Mouse (Mus musculus) hindbrain, embryonic 11.5 days (tissue): ENCODE results near the gene Zfyve26. TPM values are rescaled to one million over a fixed set of nuclear protein-coding genes. Genes with fewer than 3 reads are reported as not detected.
A peak's percentile ranks its signal among the peaks of the same experiment; 100 is the strongest.
"Not testable (repeated sequence)": the region's sequence is repeated elsewhere in the genome, so short reads cannot be mapped to it uniquely, and the experiment has no call there.

Experiments
- ATAC-seq: fragments of 200-750 bp; cut with Nextera tagmentation; 2 replicates; pipeline ENCODE4 v1.8.0; 2017; ENCODE audit warnings: mild to moderate bottlenecking, moderate TSS enrichment, moderate library complexity; ENCODE audit not compliant: low FRiP score
- DNase-seq: peaks from one replicate; pipeline ENCODE4 v3.0.0-alpha.2; 2015; ENCODE audit warnings: low spot score
- H3K27ac ChIP-seq: fragments of 300-500 bp; sonication (generic); 2 replicates; pipeline ENCODE4 v1.5.1; 2014; ENCODE audit warnings: mild to moderate bottlenecking, low read depth, low read length
- H3K27me3 ChIP-seq: fragments of 300-500 bp; sonication (generic); 2 replicates; pipeline ENCODE4 v1.6.1; 2014; ENCODE audit warnings: mild to moderate bottlenecking, low read length, moderate library complexity, mixed read lengths; ENCODE audit not compliant: control insufficient read depth, insufficient read depth
- H3K36me3 ChIP-seq: fragments of 300-500 bp; sonication (generic); 2 replicates; pipeline ENCODE4 v1.6.1; 2014; ENCODE audit warnings: mild to moderate bottlenecking, low read length, moderate library complexity, mixed read lengths; ENCODE audit not compliant: control insufficient read depth, insufficient read depth
- H3K4me1 ChIP-seq: fragments of 300-500 bp; sonication (generic); replicated peaks from 2 replicates; pipeline ENCODE4 v1.6.1; 2014; ENCODE audit warnings: low read length, mixed read lengths; ENCODE audit not compliant: control insufficient read depth, insufficient read depth
- H3K4me2 ChIP-seq: fragments of 300-500 bp; sonication (generic); replicated peaks from 2 replicates; pipeline ENCODE4 v1.6.1; 2014; ENCODE audit warnings: mild to moderate bottlenecking, low read depth, low read length
- H3K4me3 ChIP-seq: fragments of 300-500 bp; sonication (generic); 2 replicates; pipeline ENCODE4 v1.5.1; 2014; ENCODE audit warnings: low read depth, low read length
- H3K9ac ChIP-seq: fragments of 300-500 bp; sonication (generic); 2 replicates; pipeline ENCODE4 v1.6.1; 2014; ENCODE audit warnings: low read depth, low read length
- H3K9me3 ChIP-seq: fragments of 300-500 bp; sonication (generic); 2 replicates; pipeline ENCODE4 v1.6.1; 2016; ENCODE audit warnings: low read length; ENCODE audit not compliant: control insufficient read depth
- WGBS: fragments of 180-500 bp; shearing (Covaris S2); extraction: QIAGEN DNeasy Blood & Tissue Kit; methylation state at CpG from one replicate; pipeline ENCODE4 v1.1.7; 2014; 5-methylcytosine and 5-hydroxymethylcytosine counted together
- polyA plus RNA-seq: library from polyadenylated mRNA; unstranded; fragments of >200 nt; fragmentation: Nextera tagmentation; extraction: Ambion mirVana; gene quantifications from 2 replicates; pipeline ENCODE4 v1.2.1, GENCODE M21; 2014

The Zfyve26 gene
- polyA plus RNA-seq, 1 experiment from 2014 or later: 17.0 TPM

DNA sequence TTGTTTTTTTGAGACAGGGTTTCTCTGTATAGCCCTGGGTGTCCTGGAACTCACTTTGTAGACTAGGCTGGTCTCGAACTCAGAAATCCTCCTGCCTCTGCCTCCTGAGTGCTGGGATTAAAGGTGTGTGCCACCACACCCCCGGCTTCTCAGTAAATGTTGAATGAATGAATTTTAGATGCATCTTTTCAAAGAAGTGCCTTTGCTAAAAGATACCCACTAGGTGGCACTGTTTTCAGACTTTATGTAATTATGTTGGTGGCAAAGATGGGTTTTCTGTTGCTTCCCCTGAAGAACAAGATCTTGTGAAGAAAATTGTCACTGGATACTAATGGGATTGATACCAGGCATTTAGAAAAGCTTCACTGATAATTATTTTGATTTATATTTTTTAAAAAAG, 26.4 kb upstream of the Zfyve26 start:
- H3K4me1 ChIP-seq, H3K27ac ChIP-seq, H3K9me3 ChIP-seq, H3K4me2 ChIP-seq, H3K36me3 ChIP-seq, H3K27me3 ChIP-seq, ATAC-seq, H3K9ac ChIP-seq, H3K4me3 ChIP-seq: not testable (repeated sequence)
- DNase-seq: peak; percentile 59
- 67% methylated on average over 2 of the region's 2 CpGs for WGBS

DNA sequence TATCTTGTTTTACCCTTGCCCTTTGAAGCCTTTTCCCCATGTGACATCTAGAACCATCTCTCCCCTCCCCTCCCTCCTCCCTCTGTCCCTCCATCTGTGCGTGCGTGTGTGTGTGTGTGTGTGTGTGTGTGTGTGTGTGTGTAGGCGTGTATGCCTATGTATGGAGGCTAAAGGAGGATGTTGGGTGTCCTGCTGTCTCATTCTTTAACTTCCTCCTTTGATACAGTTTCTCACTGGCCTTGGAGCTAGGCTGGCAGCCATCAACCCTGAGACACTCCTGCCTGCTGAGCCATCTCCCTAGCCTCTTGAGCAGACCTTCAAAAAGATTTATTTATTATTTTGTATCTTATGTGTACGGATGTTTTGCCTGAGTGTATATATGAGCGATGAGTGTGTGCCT, 24.8 kb upstream of the Zfyve26 start:
- no peaks in the 10 kb centered on the region for H3K27me3 ChIP-seq
- no peak for ATAC-seq
- H3K9ac ChIP-seq: no peak overlapping the region
- no peaks in the 10 kb centered on the region for H3K36me3 ChIP-seq
- no peak overlapping the region for H3K4me2 ChIP-seq
- H3K4me1 ChIP-seq: no peaks in the 10 kb centered on the region
- 86% methylated on average over 5 of the region's 5 CpGs for WGBS
- DNase-seq: no peak
- no peak overlapping the region for H3K4me3 ChIP-seq
- H3K9me3 ChIP-seq: no peaks in the 10 kb centered on the region
- no peak overlapping the region for H3K27ac ChIP-seq

DNA sequence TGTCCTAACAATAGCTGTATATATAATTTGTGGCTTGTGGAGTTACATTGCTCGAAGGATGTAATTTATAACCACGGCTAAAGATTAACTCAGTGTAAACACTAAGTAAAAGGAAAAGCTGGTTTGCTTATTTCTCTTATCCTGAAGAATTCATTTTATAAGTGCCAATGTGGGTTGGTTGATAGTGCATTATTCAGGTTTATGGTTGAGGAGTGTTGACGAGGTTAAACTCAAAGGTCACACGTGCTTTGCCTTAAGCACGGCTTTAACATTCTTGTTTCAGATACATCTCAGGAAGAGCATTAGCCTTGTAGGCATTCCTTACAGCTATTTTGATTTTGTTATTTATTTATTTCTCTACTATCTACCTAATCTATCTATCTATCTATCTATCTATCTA, 21.2 kb upstream of the Zfyve26 start:
- no peak overlapping the region for H3K4me2 ChIP-seq
- H3K36me3 ChIP-seq: no peaks in the 10 kb centered on the region
- ATAC-seq: no peak
- no peak overlapping the region for H3K4me3 ChIP-seq
- no peaks in the 10 kb centered on the region for H3K27me3 ChIP-seq
- H3K9me3 ChIP-seq: no peaks in the 10 kb centered on the region
- WGBS: 93% methylated on average over 5 of the region's 5 CpGs
- no peak for DNase-seq
- no peak overlapping the region for H3K27ac ChIP-seq
- H3K9ac ChIP-seq: no peak overlapping the region
- H3K4me1 ChIP-seq: no peaks in the 10 kb centered on the region

DNA sequence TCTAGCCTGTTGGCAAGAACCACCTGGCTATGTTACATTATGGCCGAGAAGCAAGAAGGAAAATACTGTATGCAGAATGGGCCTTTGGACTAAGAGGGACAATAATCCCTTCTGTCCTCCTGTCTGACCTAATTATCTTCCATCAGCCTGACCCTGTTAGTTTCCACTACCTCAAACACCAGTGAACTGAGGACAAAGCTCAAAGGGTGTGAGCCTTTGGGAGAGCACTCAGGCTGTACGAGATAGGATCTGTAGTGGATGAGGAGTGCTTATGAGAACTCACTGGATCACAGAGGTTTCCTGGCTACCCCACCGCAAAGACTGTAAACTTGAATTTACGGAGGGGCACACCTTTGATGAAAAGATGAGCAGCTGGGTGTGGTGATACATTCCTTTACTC, 17.6 kb upstream of the Zfyve26 start:
- ATAC-seq (no peak), DNase-seq (no peak)
- Histone ChIP-seq H3K27ac (no peak overlapping the region), H3K27me3 (no peaks in the 10 kb centered on the region), H3K4me1 (no peaks in the 10 kb centered on the region), H3K4me3 (no peak overlapping the region), H3K4me2 (no peak overlapping the region), H3K9me3 (no peaks in the 10 kb centered on the region), H3K36me3 (no peaks in the 10 kb centered on the region), H3K9ac (no peak overlapping the region)
- 95% methylated on average over 4 of the region's 4 CpGs for WGBS

DNA sequence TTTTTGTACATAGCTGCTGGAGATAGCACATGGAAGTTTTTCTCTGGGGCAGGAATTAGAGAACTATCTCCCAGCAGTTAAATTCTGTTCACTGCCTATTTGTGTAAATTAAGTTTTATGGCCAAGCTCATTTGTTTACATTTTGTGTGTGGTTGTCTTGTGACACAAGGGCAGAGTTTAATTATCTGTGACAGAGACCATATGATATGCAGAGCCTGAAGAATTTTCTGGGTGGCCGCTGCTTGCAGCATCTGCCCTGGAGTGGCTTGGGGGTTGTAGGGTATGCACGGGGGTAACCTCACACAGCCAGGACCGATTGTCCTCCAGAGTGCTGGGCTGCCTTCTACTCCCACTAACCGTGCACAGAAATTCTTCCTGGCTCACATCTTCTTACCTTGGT, 9.9 kb upstream of the Zfyve26 start:
- no peaks in the 10 kb centered on the region for H3K36me3 ChIP-seq
- WGBS: 77% methylated on average over 4 of the region's 4 CpGs
- no peaks in the 10 kb centered on the region for H3K4me1 ChIP-seq
- no peak overlapping the region for H3K27ac ChIP-seq
- no peak overlapping the region for H3K4me3 ChIP-seq
- H3K9me3 ChIP-seq: no peaks in the 10 kb centered on the region
- no peak overlapping the region for H3K4me2 ChIP-seq
- ATAC-seq: no peak
- no peak overlapping the region for H3K9ac ChIP-seq
- H3K27me3 ChIP-seq: no peaks in the 10 kb centered on the region
- no peak for DNase-seq

DNA sequence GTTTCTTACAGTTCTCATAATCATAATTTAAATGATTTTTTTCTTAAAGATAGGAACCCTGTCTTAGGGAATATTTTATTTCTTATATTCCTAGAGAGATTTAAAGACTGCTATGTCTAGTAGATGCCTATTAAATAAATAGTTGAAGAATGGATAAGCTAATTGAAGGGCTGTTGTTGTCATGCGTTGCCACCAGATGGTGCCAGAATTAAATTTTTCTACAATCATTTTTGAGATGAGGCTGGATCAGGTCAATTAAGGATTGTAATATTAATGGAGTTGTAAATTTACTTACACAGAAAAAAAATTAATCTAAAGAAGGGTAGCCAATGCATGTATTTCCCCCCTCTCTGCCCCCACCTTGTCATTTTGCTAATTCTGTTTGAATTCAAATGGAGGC, 9.0 kb upstream of the Zfyve26 start:
- Histone ChIP-seq H3K9me3 (no peaks in the 10 kb centered on the region), H3K36me3 (no peaks in the 10 kb centered on the region), H3K9ac (no peak overlapping the region), H3K4me2 (no peak overlapping the region), H3K4me1 (no peaks in the 10 kb centered on the region), H3K27me3 (no peaks in the 10 kb centered on the region), H3K4me3 (no peak overlapping the region), H3K27ac (no peak overlapping the region)
- ATAC-seq: no peak
- DNase-seq: peak; percentile 7
- WGBS: 67% methylated on average over 1 of the region's 1 CpGs

DNA sequence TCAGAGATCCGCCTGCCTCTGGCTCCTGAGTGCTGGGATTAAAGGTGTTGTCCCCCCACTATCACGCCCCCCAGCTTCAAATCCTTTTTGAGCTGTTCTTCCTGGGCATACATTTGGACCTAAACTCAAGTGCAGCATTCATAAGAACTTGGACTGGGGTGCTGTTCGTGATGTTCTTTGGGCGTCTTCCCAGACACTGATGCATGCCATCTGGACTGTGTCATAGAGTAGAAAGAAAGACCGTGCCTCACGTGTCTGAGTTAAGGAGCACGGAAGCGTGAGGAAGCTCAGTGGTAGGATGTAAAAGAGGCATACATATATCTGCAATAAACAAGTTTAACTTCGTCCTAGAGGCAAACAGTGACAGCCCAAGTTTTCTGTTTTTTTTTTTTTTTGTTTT, 5.7 kb upstream of the Zfyve26 start:
- WGBS: 93% methylated on average over 9 of the region's 9 CpGs
- no peak overlapping the region for H3K27ac ChIP-seq
- H3K9me3 ChIP-seq: no peaks in the 10 kb centered on the region
- no peak overlapping the region for H3K9ac ChIP-seq
- no peaks in the 10 kb centered on the region for H3K27me3 ChIP-seq
- DNase-seq: no peak
- H3K4me3 ChIP-seq: no peak overlapping the region
- no peaks in the 10 kb centered on the region for H3K36me3 ChIP-seq
- no peak overlapping the region for H3K4me2 ChIP-seq
- ATAC-seq: no peak
- H3K4me1 ChIP-seq: no peaks in the 10 kb centered on the region

DNA sequence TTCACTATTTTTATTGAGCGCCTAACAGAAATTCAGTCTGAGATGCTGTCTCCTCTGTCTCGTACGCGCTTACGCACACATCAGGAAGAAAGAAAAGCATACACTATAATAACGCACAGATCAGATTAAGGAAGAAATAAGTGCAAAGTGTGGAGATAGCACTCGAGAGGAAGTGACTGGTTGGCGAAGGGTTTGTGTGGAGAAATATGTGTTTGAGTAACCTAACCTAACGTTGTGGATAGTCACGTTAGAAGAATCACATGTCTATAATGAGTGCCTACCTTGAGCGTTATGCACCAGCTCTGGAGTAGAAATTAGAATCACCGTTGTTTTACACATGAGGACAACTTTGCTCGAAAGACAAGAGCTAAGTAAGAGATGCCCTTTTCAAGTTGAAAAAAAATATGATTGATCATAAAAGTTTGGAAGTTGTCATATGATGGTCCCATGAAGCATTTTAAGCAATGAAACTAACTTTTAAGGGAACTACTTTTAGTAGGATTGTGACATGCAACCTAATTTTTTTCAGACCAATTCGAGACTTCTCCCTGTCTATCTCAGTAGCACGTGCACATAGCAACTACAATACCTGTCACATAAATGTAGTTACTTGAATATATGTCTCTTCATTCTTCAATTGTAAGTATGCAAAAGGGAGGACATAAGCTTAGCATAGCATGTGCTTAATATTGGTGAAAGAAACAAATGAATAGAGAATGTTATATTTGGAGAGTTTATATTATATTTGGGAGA, 2.0 kb upstream of the Zfyve26 start:
- DNase-seq: no peak
- H3K9me3 ChIP-seq: no peaks in the 10 kb centered on the region
- ATAC-seq: no peak
- no peak overlapping the region for H3K27ac ChIP-seq
- H3K4me3 ChIP-seq: peak overlapping the region; percentile 64
- 18% methylated on average over 15 of the region's 15 CpGs for WGBS
- no peaks in the 10 kb centered on the region for H3K4me1 ChIP-seq
- H3K4me2 ChIP-seq: peak overlapping the region; percentile 53
- H3K36me3 ChIP-seq: no peaks in the 10 kb centered on the region
- H3K9ac ChIP-seq: peak overlapping the region; percentile 60
- H3K27me3 ChIP-seq: no peaks in the 10 kb centered on the region

DNA sequence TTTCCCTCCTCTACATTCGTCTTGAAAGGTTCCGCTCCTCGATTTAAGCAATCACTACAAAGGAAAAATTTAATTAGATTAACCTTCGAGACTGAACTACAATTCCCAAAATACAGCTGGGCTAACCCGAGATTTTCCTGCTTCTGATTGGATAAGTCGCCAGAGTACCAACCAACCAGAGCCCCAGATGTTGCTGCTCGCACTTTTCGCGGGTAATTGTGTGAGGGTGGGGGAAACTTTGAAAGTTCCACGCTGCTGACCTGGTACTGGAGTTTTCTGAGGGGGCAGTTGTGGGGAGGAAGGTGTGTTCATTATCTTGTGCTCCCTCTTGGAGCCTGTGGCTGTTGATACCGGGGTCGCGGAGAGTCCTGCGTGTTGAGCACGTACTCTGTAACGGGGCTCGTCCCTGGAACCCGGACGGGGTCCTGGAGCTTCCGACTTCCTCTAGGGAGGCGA, 1.0 kb upstream of the Zfyve26 start, which contains the start of gene Rad51b:
Gene Rad51b (plus strand): TSS at position 162 of the 456 bp plus-strand sequence.
- peak within 1 kb of the TSS; percentile 65 for H3K9ac ChIP-seq
- no peaks in the 10 kb centered on the region for H3K4me1 ChIP-seq
- H3K27ac ChIP-seq: no peak within 1 kb of the TSS
- no peaks in the 10 kb centered on the region for H3K27me3 ChIP-seq
- H3K4me3 ChIP-seq: peak within 1 kb of the TSS; percentile 64
- H3K9me3 ChIP-seq: no peaks in the 10 kb centered on the region
- under 1% methylated on average over 21 of the region's 21 CpGs for WGBS
- no peaks in the 10 kb centered on the region for H3K36me3 ChIP-seq
- peak; percentile 81 for ATAC-seq
- peak within 1 kb of the TSS; percentile 65 for H3K4me2 ChIP-seq
- peak; percentile 84 for DNase-seq
